Mouse (Mus musculus) C2C12 (cell line): ENCODE measurements around the gene Vegfb. TPM values are rescaled to one million over a fixed set of nuclear protein-coding genes. Genes with fewer than 3 reads are reported as not detected.

Experiments used
- H3K27me3 ChIP-seq: one replicate; pipeline ENCODE4 v1.6.1; 2011; ENCODE audit not compliant: control insufficient read depth, insufficient read depth, insufficient read length
- H3K36me3 ChIP-seq: one replicate; pipeline ENCODE4 v1.6.1; 2011; ENCODE audit not compliant: control insufficient read depth, insufficient read depth
- H3K4me3 ChIP-seq: one replicate; pipeline ENCODE4 v1.5.1; 2011; ENCODE audit warnings: mild to moderate bottlenecking, control low read depth; ENCODE audit not compliant: poor library complexity, insufficient read depth, severe bottlenecking
- H3K79me2 ChIP-seq: one replicate; pipeline ENCODE4 v1.6.1; 2011; ENCODE audit not compliant: control insufficient read depth, insufficient read depth
- H3K79me3 ChIP-seq: one replicate; pipeline ENCODE4 v1.6.1; 2011; ENCODE audit warnings: low read depth, control low read depth
- H3ac ChIP-seq: one replicate; pipeline ENCODE3; 2011; ENCODE audit warnings: low read depth; ENCODE audit not compliant: control insufficient read depth, insufficient read length
- CEBPB ChIP-seq: IDR thresholded peaks from one replicate; pipeline ENCODE4 v1.6.1; 2011; ENCODE audit warnings: low read depth, mild to moderate bottlenecking, control low read depth, moderate library complexity
- CTCF ChIP-seq: IDR thresholded peaks from one replicate; pipeline ENCODE4 v1.5.1; 2011; ENCODE audit not compliant: control insufficient read depth, insufficient read depth, insufficient read length
- FOSL1 ChIP-seq: IDR thresholded peaks from one replicate; pipeline ENCODE4 v1.8.0; 2011; ENCODE audit warnings: mild to moderate bottlenecking, low read length; ENCODE audit not compliant: poor library complexity, insufficient read depth, severe bottlenecking
- MAX ChIP-seq: IDR thresholded peaks from one replicate; pipeline ENCODE4 v1.6.1; 2011; ENCODE audit warnings: mild to moderate bottlenecking, control low read depth
- MYOD1 ChIP-seq: IDR thresholded peaks from one replicate; pipeline ENCODE4 v1.6.1; 2011; ENCODE audit warnings: low read depth; ENCODE audit not compliant: control insufficient read depth, insufficient read length
- MYOG ChIP-seq: IDR thresholded peaks from one replicate; pipeline ENCODE4 v1.6.1; 2011; ENCODE audit not compliant: control insufficient read depth, insufficient read length; ENCODE audit errors: extremely low read depth
- USF1 ChIP-seq: IDR thresholded peaks from one replicate; pipeline ENCODE4 v1.6.1; 2011; ENCODE audit warnings: low read depth, mild to moderate bottlenecking, control low read depth, moderate library complexity
- polyA plus RNA-seq: library from polyadenylated mRNA; unstranded; fragments of >200 nt; fragmentation: generic; extraction: Trizol; gene quantifications from one replicate; pipeline ENCODE4 v1.2.1, GENCODE M21; 2012; ENCODE audit warnings: missing spikeins

The Vegfb gene
- polyA plus RNA-seq, 1 experiment: 37.7 TPM

DNA sequence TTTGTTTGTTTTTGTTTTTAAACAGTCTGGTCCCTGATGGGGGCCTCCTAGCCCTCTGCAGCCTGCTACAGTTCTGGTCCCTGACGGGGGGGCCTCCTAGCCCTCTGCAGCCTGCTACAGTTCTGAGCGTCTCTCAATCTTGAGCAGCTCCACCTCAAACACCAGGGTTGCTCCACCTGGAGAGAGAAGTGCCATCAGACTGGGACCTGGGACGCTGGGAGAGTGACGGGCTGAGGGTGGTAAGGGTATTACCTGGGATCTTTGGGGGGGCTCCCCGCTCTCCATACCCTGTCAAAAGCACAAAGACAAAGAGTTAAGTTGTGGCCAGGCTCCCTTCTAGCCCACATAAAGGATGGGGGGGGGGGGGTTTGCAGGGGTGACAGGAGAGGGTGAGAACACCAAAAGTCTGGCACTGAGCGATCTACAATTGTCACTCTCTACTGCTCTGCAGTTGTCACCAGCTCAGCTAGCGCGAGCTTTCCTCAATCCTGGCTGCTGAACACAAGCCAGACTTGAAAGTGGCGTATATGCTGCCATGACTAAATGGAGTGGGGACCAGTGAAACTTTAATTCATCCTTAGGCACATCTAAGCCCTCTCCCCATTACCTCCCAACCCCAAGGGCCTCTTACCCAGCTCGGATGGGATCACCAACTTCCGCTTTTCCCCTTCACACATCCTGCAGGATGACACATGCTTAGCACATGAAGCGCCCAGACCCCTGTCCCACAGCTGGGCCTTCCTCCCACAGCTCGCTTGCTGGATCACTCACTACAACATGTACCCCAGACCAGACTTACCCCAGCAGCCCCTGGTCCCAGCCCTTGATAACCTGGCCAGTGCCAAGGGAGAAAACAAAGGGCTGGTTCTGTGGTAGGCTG lies 9.5 kb downstream of the Vegfb start:
- TF ChIP-seq CEBPB (no peak), CTCF (no peak), MYOG (no peak), MAX (no peak), MYOD1 (no peak), USF1 (no peak), FOSL1 (no peak)
- peaks cover 31% of the 10 kb centered on the region for H3K79me3 ChIP-seq
- peak overlapping the region; percentile 16 for H3ac ChIP-seq
- H3K79me2 ChIP-seq: peaks cover 54% of the 10 kb centered on the region
- H3K4me3 ChIP-seq: no peak overlapping the region
- peaks cover 37% of the 10 kb centered on the region for H3K36me3 ChIP-seq
- no peaks in the 10 kb centered on the region for H3K27me3 ChIP-seq

GRCm38 (mm10) chr19:6975537-6976521 lies 11.6 kb downstream of the Vegfb start, which contains the start of gene Plcb3:
Plcb3 (minus strand) TSS chr19:6976470.
- TF ChIP-seq MAX: no peak
- no peak for TF ChIP-seq FOSL1
- TF ChIP-seq CEBPB: peak; percentile 79
- TF ChIP-seq MYOD1: peak; percentile 96
- TF ChIP-seq CTCF: peak; percentile 29
- no peak for TF ChIP-seq USF1
- TF ChIP-seq MYOG: no peak
- Histone ChIP-seq H3ac (peak within 1 kb of the TSS; percentile 90), H3K79me2 (peaks cover 58% of the 10 kb centered on the region), H3K79me3 (peaks cover 31% of the 10 kb centered on the region), H3K36me3 (peaks cover 27% of the 10 kb centered on the region), H3K27me3 (no peaks in the 10 kb centered on the region), H3K4me3 (peak within 1 kb of the TSS; percentile 99)

- H3K79me2 ChIP-seq: peaks cover 55% of the 10 kb centered on the region
- peaks cover 31% of the 10 kb centered on the region for H3K79me3 ChIP-seq
- no peaks in the 10 kb centered on the region for H3K27me3 ChIP-seq
- peak within 1 kb of the TSS; percentile 90 for H3ac ChIP-seq
- peak within 1 kb of the TSS; percentile 99 for H3K4me3 ChIP-seq
- peaks cover 27% of the 10 kb centered on the region for H3K36me3 ChIP-seq
- TF ChIP-seq MYOG (no peak), MYOD1 (no peak), MAX (peak; percentile 4), CEBPB (no peak), CTCF (no peak), USF1 (peak; percentile 87)
Measured at GRCm38 (mm10) chr19:6974211-6975205, 12.9 kb downstream of the Vegfb start, which contains the start of gene Ppp1r14b. Ppp1r14b (plus strand) TSS chr19:6974968.

DNA sequence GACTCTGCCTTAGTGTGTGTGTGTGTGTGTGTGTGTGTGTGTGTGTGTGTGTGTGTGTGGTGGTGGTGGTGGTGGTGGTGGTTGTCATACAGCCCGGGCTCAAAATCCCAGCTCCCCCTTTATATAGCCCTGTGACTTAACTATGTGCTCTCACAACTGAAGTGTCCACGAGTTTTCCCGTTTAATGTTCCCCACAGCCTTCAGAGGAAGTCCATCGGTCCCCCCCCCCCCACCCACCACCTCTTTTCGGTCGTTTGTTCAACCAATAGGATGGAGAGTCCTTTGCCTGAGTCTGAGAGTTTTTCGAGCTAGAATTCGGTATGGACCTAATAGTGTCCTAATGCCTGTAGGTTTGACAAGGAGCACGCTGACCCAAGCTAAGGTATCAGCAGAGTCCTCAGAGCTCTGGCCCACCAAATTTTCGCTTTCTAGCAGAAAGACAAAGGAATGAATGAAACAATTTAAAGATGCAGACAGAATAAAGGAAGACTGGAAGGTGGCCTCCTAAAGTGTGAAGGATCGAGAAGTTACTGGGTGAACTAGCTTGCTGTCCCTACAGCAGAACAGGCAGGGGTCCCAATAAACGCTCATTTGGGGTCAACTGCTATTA lies 13.8 kb downstream of the Vegfb start:
- peak overlapping the region; percentile 50 for H3ac ChIP-seq
- peaks cover 24% of the 10 kb centered on the region for H3K36me3 ChIP-seq
- peaks cover 34% of the 10 kb centered on the region for H3K79me3 ChIP-seq
- H3K4me3 ChIP-seq: peak overlapping the region; percentile 99
- peaks cover 56% of the 10 kb centered on the region for H3K79me2 ChIP-seq
- TF ChIP-seq MAX (no peak), USF1 (no peak), CTCF (no peak), CEBPB (no peak), FOSL1 (no peak), MYOG (no peak), MYOD1 (no peak)
- no peaks in the 10 kb centered on the region for H3K27me3 ChIP-seq
